Mouse (Mus musculus) midbrain, embryonic 14.5 days (tissue): Measurements from ENCODE around the gene Tkt. TPM values are rescaled to one million over a fixed set of nuclear protein-coding genes. Genes with fewer than 3 reads are reported as not detected.

ENCODE experiments used
- ATAC-seq: fragments of 200-750 bp; cut with Nextera tagmentation; 2 replicates; pipeline ENCODE4 v1.8.0; 2017; ENCODE audit warnings: moderate number of reproducible peaks, moderate library complexity; ENCODE audit not compliant: low FRiP score, low TSS enrichment
- DNase-seq: peaks from one replicate; pipeline ENCODE4 v3.0.0-alpha.2; 2015
- H3K27ac ChIP-seq: fragments of 300-500 bp; sonication (generic); replicated peaks from 2 replicates; pipeline ENCODE4 v1.5.1; 2014; ENCODE audit warnings: mild to moderate bottlenecking, low read depth, low read length, moderate library complexity
- H3K27me3 ChIP-seq: fragments of 300-500 bp; sonication (generic); 2 replicates; pipeline ENCODE4 v1.6.1; 2014; ENCODE audit warnings: low read length, control low read depth, mixed read lengths; ENCODE audit not compliant: control insufficient read depth, insufficient read depth
- H3K36me3 ChIP-seq: fragments of 300-500 bp; sonication (generic); 2 replicates; pipeline ENCODE4 v1.6.1; 2014; ENCODE audit warnings: low read length, control low read depth; ENCODE audit not compliant: control insufficient read depth, insufficient read depth
- H3K4me1 ChIP-seq: fragments of 300-500 bp; sonication (generic); 2 replicates; pipeline ENCODE4 v1.6.1; 2014; ENCODE audit warnings: mild to moderate bottlenecking, antibody characterized with exemption, low read length, control low read depth; ENCODE audit not compliant: control insufficient read depth, insufficient read depth
- H3K4me2 ChIP-seq: fragments of 300-500 bp; sonication (generic); 2 replicates; pipeline ENCODE4 v1.6.1; 2014; ENCODE audit warnings: mild to moderate bottlenecking, low read length, moderate library complexity
- H3K4me3 ChIP-seq: fragments of 300-500 bp; sonication (generic); replicated peaks from 2 replicates; pipeline ENCODE4 v1.5.1; 2014; ENCODE audit warnings: low read depth, low read length
- H3K9ac ChIP-seq: fragments of 300-500 bp; sonication (generic); replicated peaks from 2 replicates; pipeline ENCODE4 v1.6.1; 2014; ENCODE audit warnings: mild to moderate bottlenecking, low read length, moderate library complexity
- H3K9me3 ChIP-seq: fragments of 300-500 bp; sonication (generic); 2 replicates; pipeline ENCODE4 v1.6.1; 2016; ENCODE audit warnings: low read length, control low read depth, mixed read lengths; ENCODE audit not compliant: control insufficient read depth
- WGBS: fragments of 180-500 bp; shearing (Covaris S2); extraction: QIAGEN DNeasy Blood & Tissue Kit; methylation state at CpG from one replicate; pipeline ENCODE4 v1.1.7; 2014; 5-methylcytosine and 5-hydroxymethylcytosine counted together
- polyA plus RNA-seq: library from polyadenylated mRNA; unstranded; fragments of >200 nt; fragmentation: Nextera tagmentation; extraction: Ambion mirVana; gene quantifications from 2 replicates; pipeline ENCODE4 v1.2.1, GENCODE M21; 2014

Gene Tkt
- polyA plus RNA-seq, 1 experiment from 2014 or later: 94.2 TPM

GRCm38 (mm10) chr14:30549777-30550149 is 1.6 kb downstream of the Tkt start:
- Histone ChIP-seq H3K36me3 (no peaks in the 10 kb centered on the region), H3K9me3 (no peaks in the 10 kb centered on the region), H3K4me3 (peak overlapping the region; percentile 80), H3K9ac (peak overlapping the region; percentile 93), H3K27ac (peak overlapping the region; percentile 93), H3K4me2 (peak overlapping the region; percentile 90), H3K4me1 (peaks cover 31% of the 10 kb centered on the region), H3K27me3 (no peaks in the 10 kb centered on the region)
- DNase-seq (peak; percentile 48), ATAC-seq (peak; percentile 25; the same call in 1 of the 2 replicates)
- WGBS: under 1% methylated on average over 10 of the region's 10 CpGs

- H3K9me3 ChIP-seq: no peaks in the 10 kb centered on the region
- peaks cover 31% of the 10 kb centered on the region for H3K4me1 ChIP-seq
- peak overlapping the region; percentile 80 for H3K4me3 ChIP-seq
- DNase-seq (peak; percentile 26), ATAC-seq (no peak)
- H3K9ac ChIP-seq: peak overlapping the region; percentile 93
- H3K27me3 ChIP-seq: no peaks in the 10 kb centered on the region
- peak overlapping the region; percentile 93; the same call in 1 of the 2 replicates for H3K27ac ChIP-seq
- H3K36me3 ChIP-seq: no peaks in the 10 kb centered on the region
- H3K4me2 ChIP-seq: peak overlapping the region; percentile 90
- 41% methylated on average over 8 of the region's 8 CpGs for WGBS
These were observed 2.3 kb downstream of the Tkt start for GRCm38 (mm10) chr14:30550232-30551070.

GRCm38 (mm10) chr14:30551509-30551908 is 3.4 kb downstream of the Tkt start:
- 74% methylated on average over 5 of the region's 5 CpGs for WGBS
- Histone ChIP-seq H3K9ac (no peak overlapping the region), H3K27ac (no peak overlapping the region), H3K36me3 (0 out of 2 replicates have a peak, but pooled peaks cover 5% of the 10 kb centered on the region), H3K9me3 (no peaks in the 10 kb centered on the region), H3K4me1 (peaks cover 31% of the 10 kb centered on the region), H3K4me2 (peak overlapping the region; percentile 90), H3K4me3 (no peak overlapping the region), H3K27me3 (no peaks in the 10 kb centered on the region)
- ATAC-seq (no peak), DNase-seq (no peak)

- peak overlapping the region; percentile 90 for H3K4me2 ChIP-seq
- DNase-seq (no peak), ATAC-seq (no peak)
- H3K27me3 ChIP-seq: no peaks in the 10 kb centered on the region
- 89% methylated on average over 2 of the region's 2 CpGs for WGBS
- H3K27ac ChIP-seq: no peak overlapping the region
- no peak overlapping the region for H3K9ac ChIP-seq
- H3K9me3 ChIP-seq: no peaks in the 10 kb centered on the region
- no peak overlapping the region for H3K4me3 ChIP-seq
- H3K36me3 ChIP-seq: 0 out of 2 replicates have a peak, but pooled peaks cover 5% of the 10 kb centered on the region
- H3K4me1 ChIP-seq: peaks cover 31% of the 10 kb centered on the region
These were observed 3.8 kb downstream of the Tkt start for GRCm38 (mm10) chr14:30551981-30552380.

GRCm38 (mm10) chr14:30553185-30553584 is 5.0 kb downstream of the Tkt start:
- no peak overlapping the region for H3K4me2 ChIP-seq
- WGBS: 94% methylated on average over 4 of the region's 4 CpGs
- no peak for ATAC-seq

GRCm38 (mm10) chr14:30556651-30557050 is 8.5 kb downstream of the Tkt start:
- Histone ChIP-seq H3K9ac (no peak overlapping the region), H3K27ac (no peak overlapping the region), H3K27me3 (no peaks in the 10 kb centered on the region), H3K4me3 (no peak overlapping the region), H3K36me3 (peaks cover 39% of the 10 kb centered on the region), H3K9me3 (no peaks in the 10 kb centered on the region), H3K4me2 (no peak overlapping the region), H3K4me1 (peaks cover 4% of the 10 kb centered on the region)
- 98% methylated on average over 2 of the region's 2 CpGs for WGBS
- DNase-seq: no peak
- no peak for ATAC-seq

More at GRCm38 (mm10) chr14:30553185-30553584, 5.0 kb downstream of the Tkt start:
- Histone ChIP-seq H3K4me3 (no peak overlapping the region), H3K9me3 (no peaks in the 10 kb centered on the region), H3K27me3 (no peaks in the 10 kb centered on the region), H3K27ac (no peak overlapping the region), H3K36me3 (0 out of 2 replicates have a peak, but pooled peaks cover 5% of the 10 kb centered on the region), H3K4me1 (peaks cover 27% of the 10 kb centered on the region), H3K9ac (no peak overlapping the region)
- no peak for DNase-seq

- Histone ChIP-seq H3K9ac (no peak overlapping the region), H3K36me3 (peaks cover 39% of the 10 kb centered on the region), H3K27ac (no peak overlapping the region), H3K4me2 (no peak overlapping the region), H3K4me3 (no peak overlapping the region), H3K4me1 (peaks cover 5% of the 10 kb centered on the region; the same call in 1 of the 2 replicates), H3K9me3 (no peaks in the 10 kb centered on the region), H3K27me3 (no peaks in the 10 kb centered on the region)
- DNase-seq: no peak
- ATAC-seq: no peak
- 80% methylated on average over 9 of the region's 9 CpGs for WGBS
These were observed 9.6 kb downstream of the Tkt start for GRCm38 (mm10) chr14:30557730-30558129.

GRCm38 (mm10) chr14:30559321-30559850 is 11.2 kb downstream of the Tkt start:
- DNase-seq (no peak), ATAC-seq (no peak)
- WGBS: 87% methylated on average over 17 of the region's 17 CpGs
- Histone ChIP-seq H3K27me3 (no peaks in the 10 kb centered on the region), H3K4me2 (no peak overlapping the region), H3K36me3 (peaks cover 40% of the 10 kb centered on the region), H3K9me3 (no peaks in the 10 kb centered on the region), H3K4me3 (no peak overlapping the region), H3K4me1 (peaks cover 5% of the 10 kb centered on the region; the same call in 1 of the 2 replicates), H3K9ac (no peak overlapping the region), H3K27ac (no peak overlapping the region)
